Mouse (Mus musculus): ENCODE results near the gene Kctd20.

GRCm38 (mm10) chr17:28913940-28914339 is 37.8 kb upstream of the Kctd20 start:
- TF ChIP-seq CTCF (IDR thresholded peaks at IDR 0.05; ENCODE audit: control insufficient read depth, insufficient read depth, insufficient read length) = no peak
- TF ChIP-seq MYOG (IDR thresholded peaks at IDR 0.05; ENCODE audit: control insufficient read depth, extremely low read depth, insufficient read length) = no peak
- TF ChIP-seq CEBPB (IDR thresholded peaks at IDR 0.05; ENCODE audit: low read depth) = no peak
- TF ChIP-seq MYOD1 (IDR thresholded peaks at IDR 0.05; ENCODE audit: control insufficient read depth, insufficient read length, low read depth) = no peak
- TF ChIP-seq FOSL1 (IDR thresholded peaks at IDR 0.05; ENCODE audit: insufficient read depth, low read length, poor library complexity, severe bottlenecking) = no peak

Data from C2C12 (cell line).